16 mouse cellular contexts compared by ENCODE assay signal in genomic region chr13:98696716-98697115, GRCm38 (mm10). TPM values are rescaled to one million over a fixed set of nuclear protein-coding genes. Genes with fewer than 3 reads are reported as not detected.
"Had no signal": no experiment of that assay in that cellular context is flagged by ENCODE, and none has a peak within 500 bp of the region (broad histone marks: within the 10 kb centered on the region; RNA-seq: fewer than 3 reads in every experiment).

No protein-coding gene starts in this region.

- ATAC-seq: midbrain, embryonic 15.5 days had no signal

- H3K36me3 ChIP-seq: limb, embryonic 13.5 days; midbrain, embryonic 15.5 days; neural tube, embryonic 12.5 days had no signal

- H3K27ac ChIP-seq: limb, embryonic 13.5 days; liver, embryonic 14.5 days; macrophage; midbrain, embryonic 15.5 days; neural tube, embryonic 12.5 days had no signal

- H3K4me2 ChIP-seq: limb, embryonic 13.5 days; lung, embryonic 14.5 days; midbrain, embryonic 11.5 days; midbrain, embryonic 15.5 days; neural tube, embryonic 12.5 days had no signal

- DNase-seq: kidney, adult 18-20 months; kidney, postnatal 10 days; left cerebral cortex, postnatal 4 days; lung, embryonic 14.5 days; right cerebral cortex, postnatal 14 days; thymus, postnatal 36 days had no signal

- H3K4me3 ChIP-seq: limb, embryonic 13.5 days; megakaryocyte, embryonic 14.5 days; midbrain, embryonic 15.5 days; neural tube, embryonic 12.5 days had no signal

- H3K9me3 ChIP-seq: limb, embryonic 13.5 days; midbrain, embryonic 15.5 days; neural tube, embryonic 12.5 days had no signal

- H3K9ac ChIP-seq: limb, embryonic 13.5 days; liver, embryonic 14.5 days; lung, embryonic 14.5 days; midbrain, embryonic 15.5 days; neural tube, embryonic 12.5 days had no signal

RNA-seq across cellular contexts. Expression of gene Tmem171, which starts 2.1 kb away (rescaled TPM):
- polyA plus RNA-seq: midbrain, embryonic 11.5 days; midbrain, embryonic 15.5 days; neural tube, embryonic 12.5 days had no signal

RNA-seq across cellular contexts. Expression of gene Tmem174, which starts 59.5 kb away (rescaled TPM):
- polyA plus RNA-seq: limb, embryonic 13.5 days; liver, adult 2 months; liver, embryonic 14.5 days; macrophage; midbrain, embryonic 11.5 days; midbrain, embryonic 15.5 days; neural tube, embryonic 12.5 days; stomach, embryonic 16.5 days; thymus, postnatal 0 days had no signal
